Mouse (Mus musculus) kidney, embryonic 14.5 days (tissue): ENCODE data around the gene Hcls1. TPM values are rescaled to one million over a fixed set of nuclear protein-coding genes. Genes with fewer than 3 reads are reported as not detected.

Experiments used
- ATAC-seq: fragments of 200-750 bp; cut with Nextera tagmentation; 2 replicates; pipeline ENCODE4 v1.8.0; 2017; ENCODE audit warnings: moderate number of reproducible peaks, mild to moderate bottlenecking, moderate TSS enrichment, moderate library complexity; ENCODE audit not compliant: low FRiP score, low TSS enrichment
- H3K27ac ChIP-seq: fragments of 300-500 bp; sonication (generic); 2 replicates; pipeline ENCODE4 v1.5.1; 2014; ENCODE audit warnings: low read depth, mild to moderate bottlenecking, low read length, moderate library complexity, mixed read lengths
- H3K27me3 ChIP-seq: fragments of 300-500 bp; sonication (generic); 2 replicates; pipeline ENCODE4 v1.6.1; 2014; ENCODE audit warnings: mild to moderate bottlenecking, low read length; ENCODE audit not compliant: control insufficient read depth, insufficient read depth
- H3K36me3 ChIP-seq: fragments of 300-500 bp; sonication (generic); 2 replicates; pipeline ENCODE4 v1.6.1; 2014; ENCODE audit warnings: low read length, mixed read lengths; ENCODE audit not compliant: control insufficient read depth, insufficient read depth
- H3K4me1 ChIP-seq: fragments of 300-500 bp; sonication (generic); 2 replicates; pipeline ENCODE4 v1.6.1; 2014; ENCODE audit warnings: low read length, mixed read lengths; ENCODE audit not compliant: control insufficient read depth, insufficient read depth
- H3K4me2 ChIP-seq: fragments of 300-500 bp; sonication (generic); replicated peaks from 2 replicates; pipeline ENCODE4 v1.6.1; 2014; ENCODE audit warnings: low read depth, mild to moderate bottlenecking, low read length
- H3K4me3 ChIP-seq: fragments of 300-500 bp; sonication (generic); 2 replicates; pipeline ENCODE4 v1.5.1; 2014; ENCODE audit warnings: mild to moderate bottlenecking, low read length
- H3K9ac ChIP-seq: fragments of 300-500 bp; sonication (generic); 2 replicates; pipeline ENCODE4 v1.6.1; 2014; ENCODE audit warnings: low read depth, mild to moderate bottlenecking, low read length, moderate library complexity
- H3K9me3 ChIP-seq: fragments of 300-500 bp; sonication (generic); 2 replicates; pipeline ENCODE4 v1.6.1; 2016; ENCODE audit warnings: low read length; ENCODE audit not compliant: control insufficient read depth
- WGBS: fragments of 180-500 bp; shearing (Covaris S2); extraction: QIAGEN DNeasy Blood & Tissue Kit; methylation state at CpG from one replicate; pipeline ENCODE4 v1.1.7; 2014; 5-methylcytosine and 5-hydroxymethylcytosine counted together
- polyA plus RNA-seq: library from polyadenylated mRNA; unstranded; fragments of >200 nt; fragmentation: Nextera tagmentation; extraction: Ambion mirVana; gene quantifications from 2 replicates; pipeline ENCODE4 v1.2.1, GENCODE M21; 2014

Gene Hcls1
- polyA plus RNA-seq, 1 experiment from 2014 or later: 2.2 TPM

DNA sequence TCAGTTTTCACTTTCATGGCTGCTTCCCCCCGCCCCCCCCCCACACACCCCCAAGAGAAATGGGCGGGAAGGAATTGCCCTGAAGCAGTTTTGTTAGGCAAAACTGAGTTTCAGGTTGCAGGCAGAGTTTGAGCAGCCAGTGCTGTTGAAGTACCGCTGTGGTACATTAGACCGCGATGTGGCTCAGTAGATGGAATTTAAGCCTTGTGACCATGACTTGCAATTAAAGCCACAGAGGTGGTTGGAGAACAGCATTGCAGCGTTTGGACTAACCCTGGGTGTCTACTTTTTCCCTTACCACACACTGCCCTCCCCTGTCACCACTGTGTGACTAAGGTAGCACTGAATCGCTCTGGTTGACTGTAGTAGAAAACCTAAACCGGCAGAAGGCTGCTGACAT, 54.7 kb downstream of the Hcls1 start:
- 57% methylated on average over 8 of the region's 8 CpGs for WGBS
- Histone ChIP-seq H3K4me2 (0 out of 2 replicates have a peak overlapping the region, but pooled peaks have one; percentile 1), H3K36me3 (no peaks in the 10 kb centered on the region), H3K4me1 (no peaks in the 10 kb centered on the region), H3K27ac (no peak overlapping the region), H3K9ac (no peak overlapping the region), H3K9me3 (no peaks in the 10 kb centered on the region), H3K27me3 (no peaks in the 10 kb centered on the region), H3K4me3 (no peak overlapping the region)
- ATAC-seq: peak; percentile 39; the same call in 1 of the 2 replicates

DNA sequence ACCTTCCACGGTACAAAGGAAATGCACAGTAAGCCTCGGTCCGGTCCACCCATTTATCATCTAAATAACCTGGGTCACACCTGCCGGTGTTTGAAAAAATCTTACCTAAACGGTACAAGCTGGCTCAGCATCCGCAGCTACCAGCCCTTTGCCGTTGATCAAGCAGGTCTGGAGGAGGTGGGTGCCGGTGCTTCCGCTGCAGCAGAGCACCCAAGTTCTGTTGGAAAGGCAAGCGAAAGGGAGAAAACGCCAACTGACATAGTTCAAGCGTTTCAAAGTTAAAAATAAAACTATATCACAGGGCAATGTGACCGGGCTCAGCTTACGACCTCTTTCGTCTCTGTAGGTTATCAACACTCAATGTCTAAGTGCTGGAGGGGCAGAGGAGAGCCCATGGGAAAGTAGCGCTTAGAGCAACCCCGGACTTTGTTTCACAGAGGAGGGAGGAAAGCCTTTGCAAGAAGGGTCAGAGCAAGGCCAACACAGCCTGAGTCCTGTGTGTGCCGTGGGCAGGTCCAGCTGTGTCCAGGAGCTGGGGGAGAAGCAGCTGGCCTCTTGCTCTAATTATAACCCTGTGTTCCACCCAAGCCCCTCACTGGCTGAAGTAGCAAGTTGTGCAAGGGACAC, 55.3 kb downstream of the Hcls1 start, which contains the start of gene Fbxo40:
Fbxo40 (minus strand) TSS at position 469 of the 627 bp plus-strand sequence.
- Histone ChIP-seq H3K4me1 (no peaks in the 10 kb centered on the region), H3K4me3 (no peak within 1 kb of the TSS), H3K27ac (no peak within 1 kb of the TSS), H3K4me2 (0 out of 2 replicates have a peak within 1 kb of the TSS, but pooled peaks have one; percentile 1), H3K27me3 (no peaks in the 10 kb centered on the region), H3K36me3 (no peaks in the 10 kb centered on the region), H3K9ac (no peak within 1 kb of the TSS), H3K9me3 (no peaks in the 10 kb centered on the region)
- 0 out of 2 replicates have a peak, but pooled peaks have one; percentile 39 for ATAC-seq
- 59% methylated on average over 18 of the region's 18 CpGs for WGBS

DNA sequence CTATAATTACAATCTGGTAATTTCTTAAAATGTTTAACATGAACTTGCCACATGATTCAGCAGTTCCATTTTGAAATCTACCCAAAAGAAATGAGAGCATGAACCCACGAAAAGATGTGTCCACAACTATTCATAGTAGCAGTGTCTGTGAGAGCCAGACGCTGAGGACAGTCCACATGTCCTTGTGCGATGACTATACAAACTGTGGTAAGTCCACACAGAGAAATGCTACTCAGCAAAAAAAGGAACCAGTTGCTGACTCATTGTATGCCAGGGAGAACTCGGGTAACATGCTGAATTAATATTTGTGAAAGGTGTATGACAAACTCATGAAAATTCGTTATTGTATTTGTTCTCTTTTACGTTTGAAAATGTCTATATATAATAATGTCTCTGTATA, 62.9 kb downstream of the Hcls1 start:
- Histone ChIP-seq H3K4me3 (no peak overlapping the region), H3K4me1 (no peaks in the 10 kb centered on the region), H3K27me3 (no peaks in the 10 kb centered on the region), H3K9ac (no peak overlapping the region), H3K27ac (no peak overlapping the region), H3K9me3 (no peaks in the 10 kb centered on the region), H3K4me2 (no peak overlapping the region), H3K36me3 (no peaks in the 10 kb centered on the region)
- no peak for ATAC-seq
- 83% methylated on average over 6 of the region's 6 CpGs for WGBS

DNA sequence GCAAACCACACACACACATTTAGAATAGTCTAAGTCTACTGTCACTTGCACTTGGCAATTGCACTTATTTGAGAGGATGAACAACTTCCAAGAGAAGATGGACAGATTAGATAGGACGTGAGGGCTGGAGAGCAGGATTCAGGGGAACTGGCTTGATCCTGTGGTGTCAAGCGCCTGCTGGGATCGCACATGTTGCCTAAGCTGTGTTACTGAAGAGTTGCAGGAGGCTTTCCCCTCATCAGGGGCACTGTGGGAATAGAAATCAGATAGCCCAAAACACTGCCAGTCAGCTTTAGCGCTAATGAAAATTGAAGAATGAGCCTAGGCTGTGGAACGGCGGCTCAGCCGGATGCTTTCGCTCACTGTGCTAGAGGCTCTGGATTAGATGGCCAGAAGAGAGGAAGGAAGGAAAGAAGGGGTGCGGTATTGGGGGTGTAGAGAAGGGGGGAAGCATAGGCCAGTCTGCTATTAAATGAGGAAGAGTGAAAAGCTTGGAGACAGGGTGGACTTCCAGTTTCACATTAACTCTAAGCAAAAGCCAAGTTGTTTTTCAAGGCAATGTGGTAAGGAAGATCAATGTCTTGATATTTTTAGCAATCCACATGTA, 64.7 kb downstream of the Hcls1 start:
- no peaks in the 10 kb centered on the region for H3K9me3 ChIP-seq
- no peak overlapping the region for H3K9ac ChIP-seq
- no peaks in the 10 kb centered on the region for H3K36me3 ChIP-seq
- H3K4me1 ChIP-seq: no peaks in the 10 kb centered on the region
- no peak overlapping the region for H3K27ac ChIP-seq
- no peaks in the 10 kb centered on the region for H3K27me3 ChIP-seq
- WGBS: 86% methylated on average over 9 of the region's 9 CpGs
- H3K4me2 ChIP-seq: no peak overlapping the region
- no peak overlapping the region for H3K4me3 ChIP-seq
- ATAC-seq: no peak

DNA sequence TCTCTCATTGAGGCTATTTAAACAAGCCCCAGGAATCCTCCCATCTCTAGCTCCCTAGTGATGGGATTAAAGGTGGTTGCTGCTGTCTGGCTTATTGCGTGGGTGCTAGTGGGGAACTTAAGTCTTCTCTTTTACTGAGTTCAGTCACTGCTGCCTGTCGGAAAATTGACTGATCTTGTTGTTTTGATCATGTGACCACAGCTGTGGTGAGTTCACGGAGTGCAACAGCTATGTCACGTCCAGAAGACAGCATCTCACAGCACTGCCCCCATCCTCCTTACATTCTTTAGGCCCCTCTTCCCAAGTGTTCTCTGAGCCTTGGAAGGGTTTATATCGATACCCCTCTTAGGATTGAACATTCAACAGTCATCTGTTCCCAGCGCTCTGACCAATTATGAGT, 74.5 kb downstream of the Hcls1 start:
- Histone ChIP-seq H3K9me3 (no peaks in the 10 kb centered on the region), H3K4me2 (no peak overlapping the region), H3K4me3 (no peak overlapping the region), H3K27ac (no peak overlapping the region), H3K9ac (no peak overlapping the region), H3K27me3 (no peaks in the 10 kb centered on the region), H3K36me3 (no peaks in the 10 kb centered on the region), H3K4me1 (peaks cover 8% of the 10 kb centered on the region; the same call in 1 of the 2 replicates)
- ATAC-seq: no peak
- 59% methylated on average over 6 of the region's 6 CpGs for WGBS

DNA sequence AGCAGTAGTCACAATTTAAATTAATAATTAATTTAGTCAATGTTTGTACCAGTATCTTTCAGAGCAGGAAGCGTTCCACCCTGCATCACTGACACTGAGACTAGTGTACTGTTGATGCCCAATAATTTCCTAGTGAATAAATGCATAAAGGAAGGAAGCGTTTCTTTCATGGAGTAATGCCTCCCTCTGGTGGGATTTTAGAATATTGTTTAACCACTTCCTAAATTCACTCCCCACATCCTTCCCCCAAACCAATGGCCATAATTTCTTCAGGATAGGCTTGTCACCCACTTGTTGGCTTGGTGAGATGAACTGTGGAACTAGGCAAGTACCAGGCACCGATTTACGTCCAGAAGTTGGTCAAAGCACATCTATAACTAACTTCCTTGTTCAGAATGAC, 75.6 kb downstream of the Hcls1 start:
- ATAC-seq: peak; percentile 28; the same call in 1 of the 2 replicates
- H3K4me3 ChIP-seq: no peak overlapping the region
- H3K27me3 ChIP-seq: no peaks in the 10 kb centered on the region
- H3K27ac ChIP-seq: no peak overlapping the region
- H3K9ac ChIP-seq: no peak overlapping the region
- H3K36me3 ChIP-seq: peaks cover 6% of the 10 kb centered on the region; the same call in 1 of the 2 replicates
- H3K9me3 ChIP-seq: no peaks in the 10 kb centered on the region
- H3K4me1 ChIP-seq: peaks cover 8% of the 10 kb centered on the region; the same call in 1 of the 2 replicates
- H3K4me2 ChIP-seq: no peak overlapping the region
- WGBS: 56% methylated on average over 4 of the region's 4 CpGs

DNA sequence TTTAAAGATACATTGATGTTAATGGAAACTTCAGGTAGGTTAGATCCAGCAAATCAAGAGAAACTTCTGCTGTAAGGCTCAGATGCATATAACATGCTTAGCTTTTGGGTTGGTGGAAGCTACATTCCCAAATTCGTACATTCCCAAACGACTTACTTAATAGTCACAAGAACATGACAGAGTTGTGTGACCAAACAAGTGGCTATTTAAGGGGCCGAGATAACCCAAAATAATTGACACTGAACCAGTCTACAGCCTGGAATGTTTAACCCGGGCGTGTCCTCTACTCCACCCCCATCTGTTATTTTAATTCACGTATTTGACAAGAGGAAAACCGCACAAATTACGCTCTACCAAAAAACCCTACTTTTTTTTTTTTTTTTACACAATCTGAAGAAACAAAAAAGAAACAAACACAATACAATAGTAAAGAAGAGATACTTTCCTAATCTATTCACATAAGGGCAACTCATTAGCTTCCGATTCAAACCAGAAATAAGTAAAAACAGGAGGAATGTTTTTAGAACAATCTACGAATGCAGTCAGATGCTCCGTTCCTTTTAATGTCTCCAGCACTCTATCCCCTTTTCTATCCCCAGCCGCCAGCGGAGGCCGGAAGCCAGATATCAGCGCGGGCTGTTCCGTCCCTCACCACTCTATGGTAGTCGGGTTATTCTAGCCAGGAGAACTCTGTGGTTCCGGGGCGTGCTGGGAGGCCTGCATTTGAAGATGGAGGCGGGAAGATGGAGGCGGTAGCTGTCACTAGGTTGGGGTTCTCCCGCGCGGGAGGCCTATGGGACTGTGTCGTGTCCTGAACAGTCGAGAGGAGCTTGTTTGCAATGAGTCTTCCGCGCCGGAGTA, 76.5 kb downstream of the Hcls1 start, which contains the start of gene Polq:
Polq (plus strand) TSS at position 726 of the 861 bp plus-strand sequence.
- peak within 1 kb of the TSS; percentile 90 for H3K4me3 ChIP-seq
- ATAC-seq: peak; percentile 98
- H3K27ac ChIP-seq: no peak within 1 kb of the TSS
- H3K9ac ChIP-seq: peak within 1 kb of the TSS; percentile 78
- peaks cover 8% of the 10 kb centered on the region; the same call in 1 of the 2 replicates for H3K4me1 ChIP-seq
- H3K36me3 ChIP-seq: peaks cover 10% of the 10 kb centered on the region; the same call in 1 of the 2 replicates
- no peaks in the 10 kb centered on the region for H3K27me3 ChIP-seq
- H3K9me3 ChIP-seq: no peaks in the 10 kb centered on the region
- WGBS: 4% methylated on average over 30 of the region's 30 CpGs
- peak within 1 kb of the TSS; percentile 81 for H3K4me2 ChIP-seq

DNA sequence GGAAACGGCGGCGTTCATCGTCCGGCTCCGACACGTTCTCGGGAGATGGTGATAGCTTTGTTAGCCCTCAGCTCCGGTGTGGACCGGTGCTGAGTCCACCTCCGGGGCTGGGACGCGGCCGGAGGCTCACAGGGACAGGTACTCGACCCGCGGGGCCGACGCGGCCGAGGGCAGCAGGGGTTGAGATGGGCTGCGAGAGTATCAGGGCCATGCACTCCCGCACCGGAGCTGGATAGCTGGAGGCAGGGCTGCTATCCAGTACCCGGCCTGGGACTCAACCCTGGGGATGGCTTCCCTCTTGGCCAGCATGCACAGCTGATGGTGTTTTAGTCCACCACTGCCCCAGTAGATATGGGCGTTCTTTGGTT, 77.1 kb downstream of the Hcls1 start:
- Histone ChIP-seq H3K4me3 (peak overlapping the region; percentile 90), H3K27ac (no peak overlapping the region), H3K4me1 (peaks cover 8% of the 10 kb centered on the region; the same call in 1 of the 2 replicates), H3K27me3 (no peaks in the 10 kb centered on the region), H3K9ac (peak overlapping the region; percentile 78), H3K9me3 (no peaks in the 10 kb centered on the region), H3K36me3 (peaks cover 10% of the 10 kb centered on the region; the same call in 1 of the 2 replicates), H3K4me2 (peak overlapping the region; percentile 81)
- WGBS: under 1% methylated on average over 26 of the region's 26 CpGs
- ATAC-seq: peak; percentile 85
